Mouse (Mus musculus): ENCODE results near the gene Otub1. TPM values are rescaled to one million over a fixed set of nuclear protein-coding genes. Genes with fewer than 3 reads are reported as not detected.

Otub1 gene
- total and polyA plus RNA-seq, 2 experiments from 2014 or later: 127 to 132 TPM

- H3K4me3 ChIP-seq (ENCODE audit: low read depth, low read length): no peak overlapping the region
- H3K4me2 ChIP-seq (ENCODE audit: low read depth, low read length): peak overlapping the region; percentile 17
- peak; percentile 60 for ATAC-seq (ENCODE audit: insufficient read depth, low read depth)
- 11% methylated on average over 33 of the region's 33 CpGs for WGBS
- no peak for DNase-seq (ENCODE audit: low spot score)
- H3K9ac ChIP-seq (replicated peaks; ENCODE audit: low read depth, low read length): no peak overlapping the region
- H3K27me3 ChIP-seq (ENCODE audit: control insufficient read depth, insufficient read depth, low read length): no peaks in the 10 kb centered on the region
- no peaks in the 10 kb centered on the region for H3K9me3 ChIP-seq (replicated peaks; ENCODE audit: control insufficient read depth, low read length)
- TF ChIP-seq CTCF (IDR thresholded peaks at IDR 0.05; ENCODE audit: low read depth) (peak; percentile 73), EP300 (IDR thresholded peaks at IDR 0.05; ENCODE audit: low read depth) (no peak)
- peaks cover 38% of the 10 kb centered on the region for H3K36me3 ChIP-seq (replicated peaks; ENCODE audit: control insufficient read depth, insufficient read depth, low read length)
- H3K4me1 ChIP-seq (ENCODE audit: control insufficient read depth, insufficient read depth): peaks cover 8% of the 10 kb centered on the region; the same call in 1 of the 2 replicates
- H3K27ac ChIP-seq (ENCODE audit: low read depth): no peak overlapping the region
Observed at GRCm38 (mm10) chr19:7195900-7196728, 10.0 kb downstream of the Otub1 start.

GRCm38 (mm10) chr19:7192561-7192967 is 13.6 kb downstream of the Otub1 start:
- DNase-seq (ENCODE audit: low spot score): no peak
- H3K9me3 ChIP-seq (replicated peaks; ENCODE audit: control insufficient read depth, low read length): no peaks in the 10 kb centered on the region
- peaks cover 8% of the 10 kb centered on the region; the same call in 1 of the 2 replicates for H3K4me1 ChIP-seq (ENCODE audit: control insufficient read depth, insufficient read depth)
- 63% methylated on average over 2 of the region's 2 CpGs for WGBS
- no peak overlapping the region for H3K9ac ChIP-seq (replicated peaks; ENCODE audit: low read depth, low read length)
- no peak for ATAC-seq (ENCODE audit: insufficient read depth, low read depth)
- no peak for TF ChIP-seq CTCF (IDR thresholded peaks at IDR 0.05; ENCODE audit: low read depth)
- no peak for TF ChIP-seq EP300 (IDR thresholded peaks at IDR 0.05; ENCODE audit: low read depth)
- 0 out of 2 replicates have a peak, but pooled peaks cover 4% of the 10 kb centered on the region for H3K27me3 ChIP-seq (ENCODE audit: control insufficient read depth, insufficient read depth, low read length)
- H3K27ac ChIP-seq (ENCODE audit: low read depth): no peak overlapping the region
- H3K4me3 ChIP-seq (ENCODE audit: low read depth, low read length): no peak overlapping the region
- no peak overlapping the region for H3K4me2 ChIP-seq (ENCODE audit: low read depth, low read length)
- 0 out of 2 replicates have a peak, but pooled peaks cover 5% of the 10 kb centered on the region for H3K36me3 ChIP-seq (replicated peaks; ENCODE audit: control insufficient read depth, insufficient read depth, low read length)

- Histone ChIP-seq H3K36me3 (replicated peaks; ENCODE audit: control insufficient read depth, insufficient read depth, low read length) (no peaks in the 10 kb centered on the region), H3K27ac (ENCODE audit: low read depth) (no peak overlapping the region), H3K4me1 (ENCODE audit: control insufficient read depth, insufficient read depth) (peaks cover 5% of the 10 kb centered on the region; the same call in 1 of the 2 replicates), H3K27me3 (ENCODE audit: control insufficient read depth, insufficient read depth, low read length) (0 out of 2 replicates have a peak, but pooled peaks cover 4% of the 10 kb centered on the region), H3K9me3 (replicated peaks; ENCODE audit: control insufficient read depth, low read length) (no peaks in the 10 kb centered on the region), H3K4me2 (ENCODE audit: low read depth, low read length) (no peak overlapping the region), H3K4me3 (ENCODE audit: low read depth, low read length) (no peak overlapping the region), H3K9ac (replicated peaks; ENCODE audit: low read depth, low read length) (no peak overlapping the region)
- TF ChIP-seq CTCF (IDR thresholded peaks at IDR 0.05; ENCODE audit: low read depth): no peak
- TF ChIP-seq EP300 (IDR thresholded peaks at IDR 0.05; ENCODE audit: low read depth): no peak
- 50% methylated on average over 6 of the region's 6 CpGs for WGBS
- DNase-seq (ENCODE audit: low spot score) (no peak), ATAC-seq (ENCODE audit: insufficient read depth, low read depth) (no peak)
Observed at GRCm38 (mm10) chr19:7191639-7192038, 14.5 kb downstream of the Otub1 start.

GRCm38 (mm10) chr19:7190986-7191385 is 15.1 kb downstream of the Otub1 start:
- H3K36me3 ChIP-seq (replicated peaks; ENCODE audit: control insufficient read depth, insufficient read depth, low read length): no peaks in the 10 kb centered on the region
- DNase-seq (ENCODE audit: low spot score) (no peak), ATAC-seq (ENCODE audit: insufficient read depth, low read depth) (no peak)
- TF ChIP-seq EP300 (IDR thresholded peaks at IDR 0.05; ENCODE audit: low read depth): no peak
- TF ChIP-seq CTCF (IDR thresholded peaks at IDR 0.05; ENCODE audit: low read depth): no peak
- no peaks in the 10 kb centered on the region for H3K9me3 ChIP-seq (replicated peaks; ENCODE audit: control insufficient read depth, low read length)
- H3K27me3 ChIP-seq (ENCODE audit: control insufficient read depth, insufficient read depth, low read length): 0 out of 2 replicates have a peak, but pooled peaks cover 4% of the 10 kb centered on the region
- H3K4me2 ChIP-seq (ENCODE audit: low read depth, low read length): no peak overlapping the region
- H3K4me1 ChIP-seq (ENCODE audit: control insufficient read depth, insufficient read depth): no peaks in the 10 kb centered on the region
- H3K9ac ChIP-seq (replicated peaks; ENCODE audit: low read depth, low read length): no peak overlapping the region
- no peak overlapping the region for H3K27ac ChIP-seq (ENCODE audit: low read depth)
- 64% methylated on average over 5 of the region's 5 CpGs for WGBS
- H3K4me3 ChIP-seq (ENCODE audit: low read depth, low read length): no peak overlapping the region

- no peak for DNase-seq (ENCODE audit: low spot score)
- H3K9me3 ChIP-seq (replicated peaks; ENCODE audit: control insufficient read depth, low read length): no peaks in the 10 kb centered on the region
- ATAC-seq (ENCODE audit: insufficient read depth, low read depth): no peak
- WGBS: 70% methylated on average over 4 of the region's 4 CpGs
- 0 out of 2 replicates have a peak, but pooled peaks cover 4% of the 10 kb centered on the region for H3K27me3 ChIP-seq (ENCODE audit: control insufficient read depth, insufficient read depth, low read length)
- H3K4me2 ChIP-seq (ENCODE audit: low read depth, low read length): no peak overlapping the region
- TF ChIP-seq EP300 (IDR thresholded peaks at IDR 0.05; ENCODE audit: low read depth) (no peak), CTCF (IDR thresholded peaks at IDR 0.05; ENCODE audit: low read depth) (no peak)
- H3K36me3 ChIP-seq (replicated peaks; ENCODE audit: control insufficient read depth, insufficient read depth, low read length): no peaks in the 10 kb centered on the region
- H3K27ac ChIP-seq (ENCODE audit: low read depth): no peak overlapping the region
- no peak overlapping the region for H3K9ac ChIP-seq (replicated peaks; ENCODE audit: low read depth, low read length)
- H3K4me3 ChIP-seq (ENCODE audit: low read depth, low read length): no peak overlapping the region
- H3K4me1 ChIP-seq (ENCODE audit: control insufficient read depth, insufficient read depth): no peaks in the 10 kb centered on the region
Observed at GRCm38 (mm10) chr19:7189026-7189425, 17.1 kb downstream of the Otub1 start.
